Mouse (Mus musculus): ENCODE data around the gene Ring1. TPM values are rescaled to one million over a fixed set of nuclear protein-coding genes. Genes with fewer than 3 reads are reported as not detected.

Gene Ring1
- polyA plus RNA-seq, 1 experiment: 11.4 TPM

DNA sequence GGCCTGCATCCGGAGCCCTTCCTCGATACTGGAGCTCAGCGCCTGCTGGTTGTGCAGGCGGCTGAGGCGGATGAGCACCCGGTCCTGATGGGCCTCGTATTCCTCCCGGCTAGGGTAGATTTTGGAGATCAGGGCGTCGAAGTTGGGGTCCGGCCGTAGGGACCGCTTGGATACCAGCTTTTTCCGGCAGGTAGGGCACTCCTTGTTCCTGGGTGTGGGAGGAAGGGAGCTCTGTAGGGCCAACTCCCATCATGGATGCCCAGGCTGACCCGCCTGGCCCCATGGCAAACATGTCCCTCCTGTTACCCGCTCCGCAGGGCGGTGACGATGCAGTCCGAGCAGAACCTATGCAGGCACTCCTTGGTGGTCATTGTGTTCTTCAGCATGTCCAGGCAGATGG is 1.5 kb downstream of the Ring1 start:
- no peaks in the 10 kb centered on the region for H3K36me3 ChIP-seq (ENCODE audit: control insufficient read depth, insufficient read depth, low read length, poor library complexity, severe bottlenecking)
- H3K4me3 ChIP-seq (ENCODE audit: low read depth, low read length): peak overlapping the region; percentile 18
- peaks cover 8% of the 10 kb centered on the region for H3K4me1 ChIP-seq (ENCODE audit: control insufficient read depth, insufficient read depth, low read length)
- no peak overlapping the region for H3K27ac ChIP-seq (ENCODE audit: insufficient read depth, low read length)
- TF ChIP-seq CTCF (IDR thresholded peaks at IDR 0.05; ENCODE audit: low read depth, low read length) (no peak), POLR2A (IDR thresholded peaks at IDR 0.05; ENCODE audit: insufficient read depth, low read length) (no peak), EP300 (IDR thresholded peaks at IDR 0.05; ENCODE audit: insufficient read depth, low read depth, low read length) (no peak)
- peak overlapping the region; percentile 50; the same call in 1 of the 2 replicates for H3K9ac ChIP-seq (ENCODE audit: low read depth, poor library complexity, severe bottlenecking)
- no peaks in the 10 kb centered on the region for H3K27me3 ChIP-seq (ENCODE audit: control insufficient read depth, insufficient read depth, low read length, poor library complexity, severe bottlenecking)
- peaks cover 19% of the 10 kb centered on the region for H3K9me3 ChIP-seq (replicated peaks; ENCODE audit: control insufficient read depth, insufficient read depth, low read length, poor library complexity, severe bottlenecking)

DNA sequence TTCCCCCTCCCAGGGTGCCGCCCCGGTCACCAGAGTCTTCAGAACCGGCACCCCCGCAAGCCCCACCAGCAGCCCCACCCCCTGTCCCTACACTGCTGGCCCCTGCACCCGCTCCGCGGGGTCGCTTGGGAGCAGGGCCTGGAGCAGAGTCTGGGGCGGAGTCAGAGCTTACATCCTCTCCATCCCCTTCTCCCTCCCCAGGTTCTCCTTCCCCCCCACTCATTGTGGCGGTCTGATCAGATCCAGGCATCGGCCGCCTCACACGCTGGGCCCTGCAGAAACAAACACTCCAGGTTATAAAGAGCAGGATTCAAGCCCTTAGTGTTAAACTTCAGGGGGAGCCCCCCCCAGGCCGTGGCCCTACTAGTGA is 2.1 kb downstream of the Ring1 start:
- H3K4me1 ChIP-seq (ENCODE audit: control insufficient read depth, insufficient read depth, low read length): peaks cover 8% of the 10 kb centered on the region
- peak overlapping the region; percentile 50; the same call in 1 of the 2 replicates for H3K9ac ChIP-seq (ENCODE audit: low read depth, poor library complexity, severe bottlenecking)
- H3K4me3 ChIP-seq (ENCODE audit: low read depth, low read length): no peak overlapping the region
- no peak overlapping the region for H3K27ac ChIP-seq (ENCODE audit: insufficient read depth, low read length)
- no peaks in the 10 kb centered on the region for H3K27me3 ChIP-seq (ENCODE audit: control insufficient read depth, insufficient read depth, low read length, poor library complexity, severe bottlenecking)
- no peaks in the 10 kb centered on the region for H3K36me3 ChIP-seq (ENCODE audit: control insufficient read depth, insufficient read depth, low read length, poor library complexity, severe bottlenecking)
- TF ChIP-seq POLR2A (IDR thresholded peaks at IDR 0.05; ENCODE audit: insufficient read depth, low read length) (no peak), CTCF (IDR thresholded peaks at IDR 0.05; ENCODE audit: low read depth, low read length) (no peak), EP300 (IDR thresholded peaks at IDR 0.05; ENCODE audit: insufficient read depth, low read depth, low read length) (no peak)
- H3K9me3 ChIP-seq (replicated peaks; ENCODE audit: control insufficient read depth, insufficient read depth, low read length, poor library complexity, severe bottlenecking): peaks cover 19% of the 10 kb centered on the region

DNA sequence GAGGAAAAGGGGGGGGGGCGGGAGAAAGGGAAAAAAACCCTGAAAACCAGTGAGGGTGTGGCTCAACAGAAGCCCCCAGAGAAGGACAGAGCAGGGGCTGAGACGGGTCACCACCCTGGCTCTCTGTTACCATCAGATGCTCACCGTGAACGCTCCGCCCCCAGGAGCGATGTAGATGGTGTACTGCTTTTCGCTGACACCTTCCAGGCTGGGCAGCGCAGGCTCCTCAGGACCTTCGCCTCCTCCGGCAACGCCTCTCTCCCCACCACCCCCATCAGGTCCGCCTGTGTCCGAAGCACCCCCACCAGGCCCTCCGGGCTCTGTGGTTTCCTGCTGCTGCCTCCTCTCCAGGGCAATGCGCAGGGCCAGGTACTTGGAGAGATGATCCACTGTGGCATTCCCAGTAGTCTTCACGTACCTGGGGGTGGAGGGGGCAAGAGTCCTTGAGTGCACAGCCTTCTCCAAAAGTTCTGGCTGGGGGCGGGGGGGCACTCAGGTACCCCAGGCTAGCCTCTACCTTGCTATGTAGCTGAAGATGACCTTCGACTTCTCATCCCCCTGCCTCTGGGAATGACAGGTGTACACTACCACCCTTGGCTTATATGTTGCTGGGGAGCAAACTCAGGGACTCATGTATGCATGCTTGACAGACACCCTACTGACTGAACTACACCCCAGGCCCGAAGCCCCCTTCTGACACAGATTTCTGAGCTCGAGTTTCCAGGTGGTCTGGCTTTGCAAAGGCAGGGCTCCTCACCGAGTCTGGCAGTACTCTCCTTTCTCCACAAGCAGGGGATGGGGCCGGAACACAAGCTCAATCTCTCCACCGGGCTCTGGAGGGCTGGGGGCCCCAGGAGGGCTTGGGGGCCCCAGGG is 2.7 kb downstream of the Ring1 start:
- Histone ChIP-seq H3K36me3 (ENCODE audit: control insufficient read depth, insufficient read depth, low read length, poor library complexity, severe bottlenecking) (no peaks in the 10 kb centered on the region), H3K9ac (ENCODE audit: low read depth, poor library complexity, severe bottlenecking) (peak overlapping the region; percentile 50; the same call in 1 of the 2 replicates), H3K9me3 (replicated peaks; ENCODE audit: control insufficient read depth, insufficient read depth, low read length, poor library complexity, severe bottlenecking) (peaks cover 21% of the 10 kb centered on the region), H3K27me3 (ENCODE audit: control insufficient read depth, insufficient read depth, low read length, poor library complexity, severe bottlenecking) (no peaks in the 10 kb centered on the region), H3K4me1 (ENCODE audit: control insufficient read depth, insufficient read depth, low read length) (peaks cover 5% of the 10 kb centered on the region), H3K4me3 (ENCODE audit: low read depth, low read length) (no peak overlapping the region), H3K27ac (ENCODE audit: insufficient read depth, low read length) (no peak overlapping the region)
- TF ChIP-seq POLR2A (IDR thresholded peaks at IDR 0.05; ENCODE audit: insufficient read depth, low read length) (no peak), CTCF (IDR thresholded peaks at IDR 0.05; ENCODE audit: low read depth, low read length) (no peak), EP300 (IDR thresholded peaks at IDR 0.05; ENCODE audit: insufficient read depth, low read depth, low read length) (no peak)

DNA sequence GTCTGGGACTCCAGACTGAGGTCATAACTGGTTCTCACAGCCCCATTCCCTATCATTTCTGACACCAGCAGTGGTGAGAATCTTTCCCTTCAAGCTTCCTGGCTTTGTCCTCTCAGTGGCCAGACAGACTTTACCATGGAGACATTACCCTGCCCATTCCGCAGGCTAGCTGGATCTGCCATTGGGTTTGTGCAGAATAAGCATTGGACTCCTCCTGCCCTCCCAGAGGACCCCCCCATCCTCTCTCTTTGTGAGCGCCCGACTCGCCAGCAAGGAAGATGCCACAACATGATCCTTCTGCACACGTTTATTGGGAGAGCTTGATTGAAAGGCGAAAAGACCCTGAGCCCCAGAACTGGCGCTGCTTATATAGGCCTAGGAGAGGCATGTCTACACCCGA is 11.0 kb downstream of the Ring1 start:
- Histone ChIP-seq H3K4me1 (ENCODE audit: control insufficient read depth, insufficient read depth, low read length) (no peaks in the 10 kb centered on the region), H3K36me3 (ENCODE audit: control insufficient read depth, insufficient read depth, low read length, poor library complexity, severe bottlenecking) (no peaks in the 10 kb centered on the region), H3K9ac (ENCODE audit: low read depth, poor library complexity, severe bottlenecking) (no peak overlapping the region), H3K27ac (ENCODE audit: insufficient read depth, low read length) (no peak overlapping the region), H3K4me3 (ENCODE audit: low read depth, low read length) (no peak overlapping the region), H3K9me3 (replicated peaks; ENCODE audit: control insufficient read depth, insufficient read depth, low read length, poor library complexity, severe bottlenecking) (peaks cover 21% of the 10 kb centered on the region), H3K27me3 (ENCODE audit: control insufficient read depth, insufficient read depth, low read length, poor library complexity, severe bottlenecking) (no peaks in the 10 kb centered on the region)
- TF ChIP-seq CTCF (IDR thresholded peaks at IDR 0.05; ENCODE audit: low read depth, low read length) (no peak), POLR2A (IDR thresholded peaks at IDR 0.05; ENCODE audit: insufficient read depth, low read length) (no peak), EP300 (IDR thresholded peaks at IDR 0.05; ENCODE audit: insufficient read depth, low read depth, low read length) (no peak)

DNA sequence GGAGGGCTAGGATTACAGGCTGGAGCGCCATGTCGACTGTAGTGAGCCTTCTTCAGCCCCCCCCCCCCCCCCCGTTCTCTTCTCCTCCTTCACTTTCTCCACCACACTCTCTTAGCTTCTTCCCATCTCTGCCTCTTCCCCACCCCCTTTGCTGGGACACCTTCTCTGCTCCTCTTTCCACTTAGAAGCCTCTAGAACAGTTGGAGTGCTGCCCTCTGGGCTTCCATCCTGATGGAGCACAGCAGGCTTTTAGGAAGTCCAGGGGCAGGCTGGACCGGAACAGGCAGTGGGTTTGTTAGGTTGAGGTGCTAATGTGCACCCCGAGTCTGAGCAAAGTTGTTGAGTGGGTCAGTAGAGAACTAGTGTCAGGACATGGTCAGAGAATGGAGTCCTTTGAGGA is 14.3 kb downstream of the Ring1 start:
- Histone ChIP-seq H3K27ac (ENCODE audit: insufficient read depth, low read length) (no peak overlapping the region), H3K4me1 (ENCODE audit: control insufficient read depth, insufficient read depth, low read length) (no peaks in the 10 kb centered on the region), H3K27me3 (ENCODE audit: control insufficient read depth, insufficient read depth, low read length, poor library complexity, severe bottlenecking) (no peaks in the 10 kb centered on the region), H3K9ac (ENCODE audit: low read depth, poor library complexity, severe bottlenecking) (no peak overlapping the region), H3K36me3 (ENCODE audit: control insufficient read depth, insufficient read depth, low read length, poor library complexity, severe bottlenecking) (no peaks in the 10 kb centered on the region), H3K9me3 (replicated peaks; ENCODE audit: control insufficient read depth, insufficient read depth, low read length, poor library complexity, severe bottlenecking) (peaks cover 6% of the 10 kb centered on the region), H3K4me3 (ENCODE audit: low read depth, low read length) (no peak overlapping the region)
- no peak for TF ChIP-seq EP300 (IDR thresholded peaks at IDR 0.05; ENCODE audit: insufficient read depth, low read depth, low read length)
- TF ChIP-seq CTCF (IDR thresholded peaks at IDR 0.05; ENCODE audit: low read depth, low read length): no peak
- TF ChIP-seq POLR2A (IDR thresholded peaks at IDR 0.05; ENCODE audit: insufficient read depth, low read length): no peak

DNA sequence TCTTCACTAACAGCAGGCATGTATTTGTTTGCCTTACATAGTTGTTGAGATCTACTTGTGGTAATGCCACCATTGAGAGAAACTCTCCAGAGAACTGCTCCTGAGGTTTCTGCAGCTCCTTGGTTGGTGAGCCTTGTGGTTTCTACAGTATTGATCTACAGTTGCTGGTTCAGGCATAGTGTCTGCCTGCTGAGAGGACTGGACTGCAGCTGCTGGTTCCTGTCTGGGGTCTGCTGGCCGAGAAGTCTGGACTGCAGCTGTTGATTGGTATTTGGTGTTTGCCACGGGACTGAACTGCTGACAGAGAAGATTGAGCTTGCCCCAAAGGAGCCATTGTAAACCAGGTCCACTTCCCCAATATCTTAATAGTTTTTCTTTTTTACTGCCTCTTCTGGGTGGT is 17.9 kb downstream of the Ring1 start:
- Histone ChIP-seq H3K4me1 (ENCODE audit: control insufficient read depth, insufficient read depth, low read length) (no peaks in the 10 kb centered on the region), H3K36me3 (ENCODE audit: control insufficient read depth, insufficient read depth, low read length, poor library complexity, severe bottlenecking) (no peaks in the 10 kb centered on the region), H3K4me3 (ENCODE audit: low read depth, low read length) (no peak overlapping the region)

More for the DNA sequence above, 17.9 kb downstream of the Ring1 start:
- Histone ChIP-seq H3K27ac (ENCODE audit: insufficient read depth, low read length) (no peak overlapping the region), H3K9me3 (replicated peaks; ENCODE audit: control insufficient read depth, insufficient read depth, low read length, poor library complexity, severe bottlenecking) (0 out of 2 replicates have a peak, but pooled peaks cover 2% of the 10 kb centered on the region), H3K27me3 (ENCODE audit: control insufficient read depth, insufficient read depth, low read length, poor library complexity, severe bottlenecking) (no peaks in the 10 kb centered on the region), H3K9ac (ENCODE audit: low read depth, poor library complexity, severe bottlenecking) (no peak overlapping the region)
- TF ChIP-seq EP300 (IDR thresholded peaks at IDR 0.05; ENCODE audit: insufficient read depth, low read depth, low read length) (no peak), POLR2A (IDR thresholded peaks at IDR 0.05; ENCODE audit: insufficient read depth, low read length) (no peak), CTCF (IDR thresholded peaks at IDR 0.05; ENCODE audit: low read depth, low read length) (no peak)
